Mouse (Mus musculus): ENCODE data around the gene 5730596B20Rik.

DNA sequence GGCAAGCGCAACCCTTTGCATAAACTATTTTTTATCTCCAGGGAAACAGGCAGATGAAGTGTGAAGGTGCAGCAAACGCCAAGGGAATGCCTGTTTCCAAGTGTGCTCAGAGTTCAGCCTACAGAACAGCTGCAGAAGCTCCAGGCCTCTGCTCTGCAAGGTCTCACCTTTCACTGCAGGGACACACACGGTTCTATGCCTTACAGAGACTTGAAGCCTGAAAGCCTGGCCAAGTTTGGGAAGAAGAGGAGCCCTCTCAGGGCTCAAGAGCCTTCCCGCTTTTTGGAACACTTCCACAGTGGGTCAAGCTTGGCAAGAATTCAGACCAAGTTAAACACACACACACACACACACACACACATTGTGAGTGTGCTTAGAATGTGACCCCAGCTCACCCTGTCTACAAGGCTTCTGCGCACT is 11.9 kb downstream of the 5730596B20Rik start:
- TF ChIP-seq CTCF (IDR thresholded peaks at IDR 0.05; ENCODE audit: low read depth) (no peak), EP300 (IDR thresholded peaks at IDR 0.05; ENCODE audit: low read depth) (no peak)
